ENCODE assay signal across 9 mouse cellular contexts in the genomic region with DNA sequence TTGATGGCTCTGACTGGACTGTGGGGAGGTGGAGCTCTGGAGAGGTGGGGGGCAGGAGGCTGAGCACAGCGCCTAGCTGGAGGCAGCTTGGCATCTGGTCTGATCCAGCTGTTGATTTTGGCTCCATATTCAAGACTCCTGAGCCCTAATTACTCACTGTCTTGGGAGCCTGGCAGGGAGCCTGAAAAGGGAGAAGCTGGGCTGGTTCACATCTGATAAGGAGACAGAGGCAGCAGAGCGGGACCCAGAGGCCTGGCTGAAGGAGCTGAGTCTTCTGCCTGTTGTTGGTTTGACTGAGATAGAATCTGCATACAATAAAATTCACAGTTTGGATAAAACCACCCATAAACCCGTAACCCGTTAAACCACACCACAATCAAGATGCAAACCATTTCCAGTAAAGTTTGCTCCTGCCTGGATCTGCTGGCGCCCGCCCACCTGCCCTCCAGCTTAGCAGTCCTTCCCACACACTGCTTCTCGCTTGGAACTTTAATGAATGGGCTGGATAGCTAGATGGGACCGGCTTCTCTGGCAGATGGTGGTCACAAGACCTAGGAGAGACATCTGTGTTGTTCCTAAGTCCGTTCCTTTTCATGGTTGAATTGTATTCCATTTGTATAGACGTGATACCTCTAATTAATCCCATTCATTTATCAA. TPM values are rescaled to one million over a fixed set of nuclear protein-coding genes. Genes with fewer than 3 reads are reported as not detected.
DNase-seq lines count a peak whose midpoint lies in the region; ATAC-seq and TF ChIP-seq lines count a peak whose summit lies in the region.
"Had no signal": no experiment of that assay in that cellular context is flagged by ENCODE, and none has a peak within 500 bp of the region (broad histone marks: within the 10 kb centered on the region; RNA-seq: fewer than 3 reads in every experiment).

No protein-coding gene starts in this region.

- H3K27me3 ChIP-seq in G1E (ENCODE audit: insufficient read depth, low read length): peaks cover 78% of the 10 kb centered on the region
- H3K27me3 ChIP-seq in midbrain, embryonic 15.5 days (replicated peaks): no peaks in the 10 kb centered on the region
- H3K27me3 ChIP-seq: limb, embryonic 12.5 days had no signal

- no peak overlapping the region for H3K4me2 ChIP-seq in midbrain, embryonic 15.5 days
- H3K4me2 ChIP-seq: limb, embryonic 12.5 days had no signal

- no peak for TF ChIP-seq CTCF in G1E (IDR thresholded peaks at IDR 0.05; ENCODE audit: low read depth, low read length)

- no peak overlapping the region for H3K27ac ChIP-seq in midbrain, embryonic 15.5 days
- H3K27ac ChIP-seq: limb, embryonic 12.5 days had no signal

- ATAC-seq in G1E (ENCODE audit: extremely low read depth, insufficient number of reproducible peaks, low FRiP score, poor library complexity, severe bottlenecking): peak; percentile 75
- peak; percentile 75 for ATAC-seq in megakaryocyte-erythroid progenitor cell, adult 5-6 weeks (replicated peaks; ENCODE audit: low FRiP score, low TSS enrichment, poor library complexity, severe bottlenecking)
- ATAC-seq in midbrain, embryonic 15.5 days (replicated peaks): no peak

- H3K4me1 ChIP-seq in G1E (ENCODE audit: insufficient read depth, low read depth, low read length): peaks cover 63% of the 10 kb centered on the region
- H3K4me1 ChIP-seq in midbrain, embryonic 15.5 days: 0 out of 2 replicates have a peak, but pooled peaks cover 15% of the 10 kb centered on the region

- H3K9ac ChIP-seq in midbrain, embryonic 15.5 days: no peak overlapping the region
- H3K9ac ChIP-seq: limb, embryonic 12.5 days had no signal

- DNase-seq in 3134 (ENCODE audit: extremely low read depth, insufficient read length, low spot score) (peak; percentile 78), G1E (ENCODE audit: low spot score) (peak; percentile 69)
- peak; percentile 89 for DNase-seq in fibroblast of lung, adult 2 months (ENCODE audit: low read depth)
- DNase-seq in kidney, adult 8-10 months: peak; percentile 77 to 80
- no peak for DNase-seq in thymus, postnatal 14 days
- no peak for DNase-seq in right cerebral cortex, postnatal 4 days

- no peaks in the 10 kb centered on the region for H3K9me3 ChIP-seq in G1E (replicated peaks)
- no peaks in the 10 kb centered on the region for H3K9me3 ChIP-seq in midbrain, embryonic 15.5 days
- H3K9me3 ChIP-seq: limb, embryonic 12.5 days had no signal

- H3K4me3 ChIP-seq in G1E (ENCODE audit: low read depth, low read length): peak overlapping the region; percentile 54; the same call in 1 of the 2 replicates
- H3K4me3 ChIP-seq in midbrain, embryonic 15.5 days: no peak overlapping the region
- H3K4me3 ChIP-seq: limb, embryonic 12.5 days had no signal

- H3K36me3 ChIP-seq in G1E (replicated peaks): no peaks in the 10 kb centered on the region
- no peaks in the 10 kb centered on the region for H3K36me3 ChIP-seq in midbrain, embryonic 15.5 days (replicated peaks)
- H3K36me3 ChIP-seq: limb, embryonic 12.5 days had no signal

- WGBS in midbrain, embryonic 15.5 days: 72% methylated on average over 10 of the region's 10 CpGs

RNA-seq across cellular contexts. Expression of gene Neurl1b, which starts 46.2 kb away (rescaled TPM):
- total RNA-seq in G1E (2014; fragmentation: Nextera tagmentation) (not detected in 2 replicates), G1E (2017) (under 0.01 TPM in 2 replicates)
- polyA plus RNA-seq in G1E (2012): not detected in 2 replicates
- 0.22 and 0.25 TPM in 2 replicates for total RNA-seq in megakaryocyte-erythroid progenitor cell, adult 5-6 weeks (2014; fragmentation: Nextera tagmentation)
- 0.09 and 0.53 TPM in 2 replicates for total RNA-seq in megakaryocyte-erythroid progenitor cell, adult 5-6 weeks (2017)
- polyA plus RNA-seq in midbrain, embryonic 15.5 days (2015; fragmentation: Nextera tagmentation; extraction: Ambion mirVana): 1.9 and 2.2 TPM in 2 replicates

Comparison
In these comparisons a context has a peak if more than half of its experiments do, and no peak if none do; other contexts are left out.
1. DNase-seq: peak in 3134 (single experiment), G1E (single experiment), fibroblast of lung, adult 2 months (single experiment) and kidney, adult 8-10 months (2 of 2); none in thymus, postnatal 14 days (single experiment) and right cerebral cortex, postnatal 4 days (single experiment).